Mouse (Mus musculus) liver, embryonic 14.5 days (tissue): ENCODE measurements around the gene Cep70. TPM values are rescaled to one million over a fixed set of nuclear protein-coding genes. Genes with fewer than 3 reads are reported as not detected.

Experiments
- ATAC-seq: fragments of 200-750 bp; cut with Nextera tagmentation; 2 replicates; pipeline ENCODE4 v1.8.0; 2017; ENCODE audit warnings: moderate number of reproducible peaks, mild to moderate bottlenecking, moderate library complexity; ENCODE audit not compliant: insufficient read depth
- DNase-seq, 3 experiments: peaks; one replicate each; pipeline ENCODE4 v3.0.0-alpha.2; 2012 to 2013; ENCODE audit warnings: low read depth in 3 of 3, low spot score in 3 of 3
- H3K27ac ChIP-seq: fragments of 300-500 bp; sonication (generic); 2 replicates; pipeline ENCODE4 v1.5.1; 2014; ENCODE audit warnings: moderate library complexity, mild to moderate bottlenecking, control low read depth, inconsistent platforms
- H3K27me3 ChIP-seq: fragments of 300-500 bp; sonication (generic); 2 replicates; pipeline ENCODE4 v1.6.1; 2014; ENCODE audit warnings: mild to moderate bottlenecking, low read length, moderate library complexity; ENCODE audit not compliant: control insufficient read depth, insufficient read depth
- H3K36me3 ChIP-seq: fragments of 300-500 bp; sonication (generic); replicated peaks from 2 replicates; pipeline ENCODE4 v1.6.1; 2014; ENCODE audit warnings: low read depth; ENCODE audit not compliant: control insufficient read depth, insufficient read depth
- H3K4me1 ChIP-seq, 2 experiments: fragments of 200-500 bp in 1 of 2; fragments of 300-500 bp in 1 of 2; sonication (generic) in 1 of 2; replicated peaks; 2 replicates each; pipeline ENCODE4 v1.6.1; 2012 to 2014; ENCODE audit warnings: antibody characterized with exemption in 1 of 2, inconsistent platforms in 1 of 2, low read length in 1 of 2; ENCODE audit not compliant: control insufficient read depth in 2 of 2, insufficient read depth in 2 of 2
- H3K4me2 ChIP-seq: fragments of 300-500 bp; sonication (generic); 2 replicates; pipeline ENCODE4 v1.6.1; 2014; ENCODE audit warnings: low read depth, mild to moderate bottlenecking, control low read depth, moderate library complexity
- H3K4me3 ChIP-seq, 2 experiments: fragments of 200-500 bp in 1 of 2; fragments of 300-500 bp in 1 of 2; sonication (generic) in 1 of 2; 2 replicates each; pipeline ENCODE4 v1.5.1; 2012 to 2014; ENCODE audit warnings: low read depth in 2 of 2, low read length in 2 of 2, mild to moderate bottlenecking in 2 of 2, control low read depth in 1 of 2, inconsistent platforms in 1 of 2, moderate library complexity in 1 of 2; ENCODE audit not compliant: insufficient read depth in 1 of 2
- H3K9ac ChIP-seq: fragments of 300-500 bp; sonication (generic); replicated peaks from 2 replicates; pipeline ENCODE4 v1.6.1; 2014; ENCODE audit warnings: mild to moderate bottlenecking, control low read depth, moderate library complexity
- H3K9me3 ChIP-seq: fragments of 300-500 bp; sonication (generic); 2 replicates; pipeline ENCODE4 v1.6.1; 2016; ENCODE audit warnings: low read length, mixed read lengths; ENCODE audit not compliant: control insufficient read depth
- CTCF ChIP-seq: IDR thresholded peaks from 2 replicates; pipeline ENCODE4 v1.5.1; 2016; ENCODE audit warnings: antibody characterized with exemption, low read depth, control low read depth
- EP300 ChIP-seq: IDR thresholded peaks from 2 replicates; pipeline ENCODE4 v1.6.1; 2016; ENCODE audit warnings: antibody characterized with exemption, low read depth
- WGBS: fragments of 180-500 bp; shearing (Covaris S2); extraction: QIAGEN DNeasy Blood & Tissue Kit; methylation state at CpG from one replicate; pipeline ENCODE4 v1.1.7; 2014; ENCODE audit not compliant: insufficient replicate concordance; 5-methylcytosine and 5-hydroxymethylcytosine counted together
- polyA plus RNA-seq, 2 experiments: library from polyadenylated mRNA; depleted of rRNA in 1 of 2; stranded (reverse) in 1 of 2; unstranded in 1 of 2; fragments of >200 nt; fragmentation: Nextera tagmentation in 1 of 2; extraction: Ambion mirVana in 1 of 2; gene quantifications; 2 replicates each; pipeline versions ENCODE4 v1.2.1 to v1.2.3; 2012 to 2014

Gene Cep70
- polyA plus RNA-seq, 2 experiments = 13.7 to 25.5 TPM

DNA sequence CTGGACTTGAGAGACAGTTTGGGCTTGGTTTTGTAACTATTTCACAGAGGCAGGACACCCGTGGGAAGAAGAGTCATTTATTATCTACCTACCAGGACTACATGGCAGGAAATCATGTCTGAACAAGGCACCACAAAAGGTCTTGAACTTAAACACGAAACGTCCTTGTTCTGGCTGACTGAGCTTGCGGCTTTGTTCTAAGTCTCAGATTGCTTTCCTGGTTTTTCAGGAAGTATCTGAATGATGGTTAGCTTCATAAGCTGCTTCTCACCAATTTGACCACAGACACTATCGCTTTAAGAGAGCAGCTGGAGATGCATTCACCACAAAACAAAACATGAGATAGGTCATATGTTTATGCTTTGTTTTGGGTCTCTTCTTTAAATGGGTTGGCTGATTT is 2.6 kb upstream of the Cep70 start:
- no peaks in the 10 kb centered on the region for H3K27me3 ChIP-seq
- DNase-seq (no peak), ATAC-seq (no peak)
- no peak overlapping the region for H3K27ac ChIP-seq
- H3K4me3 ChIP-seq = no peak overlapping the region
- H3K4me1 ChIP-seq = peaks cover 11 to 24% of the 10 kb centered on the region in 2 experiments
- no peaks in the 10 kb centered on the region for H3K9me3 ChIP-seq
- TF ChIP-seq CTCF = no peak
- no peak for TF ChIP-seq EP300
- 21% methylated on average over 5 of the region's 5 CpGs for WGBS
- no peaks in the 10 kb centered on the region for H3K36me3 ChIP-seq
- no peak overlapping the region for H3K9ac ChIP-seq
- no peak overlapping the region for H3K4me2 ChIP-seq

DNA sequence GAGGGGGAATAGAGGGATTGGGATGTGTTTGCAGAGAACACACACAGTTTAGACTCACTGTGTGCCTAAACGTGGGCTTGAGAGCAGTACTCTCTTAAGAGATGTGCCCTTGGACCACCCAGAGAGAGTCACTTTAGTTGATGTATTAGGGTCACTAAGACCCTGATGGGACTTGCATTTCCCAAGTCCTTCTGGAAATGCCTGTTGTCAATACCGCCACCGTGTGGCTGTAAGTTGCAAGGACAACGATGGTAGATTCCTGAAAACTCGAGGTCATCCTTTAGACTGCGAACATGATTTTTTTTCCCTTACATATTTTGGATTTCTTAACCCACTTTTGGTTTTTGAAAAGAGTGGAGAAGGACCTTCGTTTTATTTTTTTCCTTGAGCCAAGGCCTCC is 1.1 kb upstream of the Cep70 start:
- ATAC-seq (no peak), DNase-seq (peak; percentile 62 to 70 (median 65))
- Histone ChIP-seq H3K4me3 (peak overlapping the region; percentile 48 to 81), H3K27ac (peak overlapping the region; percentile 85), H3K9ac (peak overlapping the region; percentile 53), H3K4me2 (peak overlapping the region; percentile 77), H3K4me1 (peaks cover 17 to 33% of the 10 kb centered on the region in 2 experiments), H3K36me3 (peaks cover 7% of the 10 kb centered on the region), H3K27me3 (no peaks in the 10 kb centered on the region), H3K9me3 (no peaks in the 10 kb centered on the region)
- TF ChIP-seq CTCF = peak; percentile 95
- TF ChIP-seq EP300 = no peak
- WGBS = 0% methylated on average over 7 of the region's 7 CpGs

DNA sequence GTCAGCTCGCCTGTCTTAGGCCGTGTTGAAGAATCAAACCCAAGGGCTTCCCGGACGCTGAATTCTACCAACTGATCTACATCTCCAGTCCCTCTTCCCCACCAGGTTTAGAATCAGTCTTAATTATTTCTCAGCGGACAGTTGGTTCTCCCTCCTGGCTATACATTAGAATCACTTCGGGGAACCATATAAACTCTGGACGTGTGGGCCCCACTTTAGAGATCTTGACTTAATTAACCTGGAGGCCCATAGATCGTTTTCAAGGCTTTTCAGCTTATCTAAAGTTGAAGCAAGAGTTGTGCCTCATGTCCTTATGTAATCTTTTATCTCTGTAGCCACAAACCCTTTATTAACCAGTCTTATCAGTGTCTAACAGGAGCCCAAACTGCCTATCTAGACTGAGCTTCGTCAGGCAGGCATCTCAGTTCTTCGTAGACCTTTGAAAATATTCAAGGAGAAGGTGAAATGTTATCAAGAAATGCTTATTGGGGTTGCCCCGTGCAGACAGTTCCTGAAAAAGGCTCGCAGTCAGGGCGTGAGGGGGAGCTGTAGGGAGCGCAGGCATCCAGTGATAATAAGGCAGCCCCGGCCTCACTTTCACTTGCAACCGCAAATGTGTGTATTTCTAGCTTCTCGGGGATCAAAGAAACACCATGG is 506 bp upstream of the Cep70 start:
- peaks cover 8% of the 10 kb centered on the region for H3K36me3 ChIP-seq
- H3K27me3 ChIP-seq = no peaks in the 10 kb centered on the region
- peak overlapping the region; percentile 85 for H3K27ac ChIP-seq
- peak overlapping the region; percentile 53 for H3K9ac ChIP-seq
- H3K9me3 ChIP-seq = no peaks in the 10 kb centered on the region
- TF ChIP-seq CTCF (peak; percentile 50), EP300 (peak; percentile 95)
- 1% methylated on average over 17 of the region's 17 CpGs for WGBS
- DNase-seq (peak; percentile 78 to 87 (median 85)), ATAC-seq (peak; percentile 78)
- peak overlapping the region; percentile 77 for H3K4me2 ChIP-seq
- peak overlapping the region; percentile 81 to 97 for H3K4me3 ChIP-seq
- H3K4me1 ChIP-seq = peaks cover 17 to 38% of the 10 kb centered on the region in 2 experiments

DNA sequence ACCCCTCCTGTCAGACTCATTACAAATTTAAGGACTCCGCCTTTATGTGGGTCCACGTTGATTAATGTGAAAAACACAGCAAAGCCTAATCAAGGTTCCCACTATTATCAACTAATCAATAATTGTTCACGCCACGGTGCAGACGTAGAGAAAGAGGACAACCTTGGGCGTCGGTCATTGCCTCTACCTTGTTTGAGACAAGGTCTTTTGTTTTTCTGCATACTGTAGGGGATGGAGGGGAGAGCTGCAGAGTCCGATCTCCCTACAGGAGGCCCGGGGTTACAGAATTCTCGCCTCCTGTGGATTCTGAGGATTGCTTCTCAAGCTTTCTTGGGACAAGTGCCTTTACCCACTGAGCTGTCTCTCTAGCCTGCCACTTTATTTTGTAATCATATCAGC is 727 bp downstream of the Cep70 start:
- peaks cover 8% of the 10 kb centered on the region for H3K36me3 ChIP-seq
- no peak for DNase-seq
- peak overlapping the region; percentile 81 to 97 for H3K4me3 ChIP-seq
- no peaks in the 10 kb centered on the region for H3K9me3 ChIP-seq
- H3K4me2 ChIP-seq = peak overlapping the region; percentile 83
- peak overlapping the region; percentile 93 for H3K9ac ChIP-seq
- no peaks in the 10 kb centered on the region for H3K27me3 ChIP-seq
- peak overlapping the region; percentile 85 for H3K27ac ChIP-seq
- no peak for ATAC-seq
- 2% methylated on average over 10 of the region's 10 CpGs for WGBS
- H3K4me1 ChIP-seq = peaks cover 25 to 47% of the 10 kb centered on the region in 2 experiments
- TF ChIP-seq CTCF = no peak
- no peak for TF ChIP-seq EP300

DNA sequence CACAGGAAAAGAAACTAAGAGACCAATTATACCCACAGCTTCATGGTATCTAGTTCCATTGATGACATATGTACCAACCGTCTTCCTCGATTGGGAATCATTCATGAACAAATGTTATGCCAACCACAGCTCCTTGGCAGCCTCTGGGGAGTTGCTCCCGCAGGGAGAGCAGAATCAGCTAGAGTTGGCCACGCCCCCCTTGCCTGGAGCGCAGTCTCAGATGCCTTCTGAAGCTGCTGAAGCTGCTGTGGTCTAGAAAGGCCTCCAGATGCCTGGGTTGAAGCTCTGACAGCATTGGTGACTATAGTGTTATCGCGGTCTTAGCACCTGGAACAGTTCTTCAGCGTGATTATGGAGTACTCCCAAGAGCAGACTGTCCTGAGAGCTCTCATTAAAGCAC is 5.1 kb downstream of the Cep70 start:
- Histone ChIP-seq H3K9me3 (no peaks in the 10 kb centered on the region), H3K4me3 (no peak overlapping the region), H3K27ac (peak overlapping the region; percentile 9), H3K4me1 (peaks cover 21 to 51% of the 10 kb centered on the region in 2 experiments), H3K27me3 (no peaks in the 10 kb centered on the region), H3K9ac (no peak overlapping the region), H3K36me3 (peaks cover 8% of the 10 kb centered on the region), H3K4me2 (peak overlapping the region; percentile 3; the same call in 1 of the 2 replicates)
- 47% methylated on average over 8 of the region's 8 CpGs for WGBS
- ATAC-seq = peak; percentile 26
- TF ChIP-seq CTCF (no peak), EP300 (no peak)
- peak in 2 of 3 experiments; percentile 49 to 50 for DNase-seq
